Mouse (Mus musculus): ENCODE measurements around the gene Otoa. TPM values are rescaled to one million over a fixed set of nuclear protein-coding genes. Genes with fewer than 3 reads are reported as not detected.

Otoa gene
- polyA plus RNA-seq, 1 experiment, result 0.05 TPM

- Histone ChIP-seq H3K4me3 (ENCODE audit: extremely low read depth, insufficient read depth, insufficient read length) (no peak overlapping the region), H3K36me3 (ENCODE audit: control insufficient read depth, insufficient read depth, low read length) (no peaks in the 10 kb centered on the region), H3K27ac (ENCODE audit: insufficient read depth, low read length) (no peak overlapping the region), H3K4me1 (ENCODE audit: control insufficient read depth, insufficient read depth, insufficient read length) (no peaks in the 10 kb centered on the region), H3K27me3 (ENCODE audit: control insufficient read depth, insufficient read depth, low read length) (no peaks in the 10 kb centered on the region)
- 75% methylated on average over 5 of the region's 5 CpGs for WGBS
- DNase-seq (ENCODE audit: low read depth in 1 of 2, low spot score in 2 of 2), result no peak
- TF ChIP-seq CTCF (IDR thresholded peaks at IDR 0.05; ENCODE audit: extremely low read depth, insufficient read depth, insufficient read length, insufficient replicate concordance) (no peak), POLR2A (IDR thresholded peaks at IDR 0.05; ENCODE audit: low read depth, low read length) (no peak)
Observed at GRCm38 (mm10) chr7:121088745-121089144, 7.3 kb downstream of the Otoa start.

GRCm38 (mm10) chr7:121090748-121091147 is 9.3 kb downstream of the Otoa start:
- H3K4me3 ChIP-seq (ENCODE audit: extremely low read depth, insufficient read depth, insufficient read length), result no peak overlapping the region
- DNase-seq (ENCODE audit: low read depth in 1 of 2, low spot score in 2 of 2), result no peak
- H3K27ac ChIP-seq (ENCODE audit: insufficient read depth, low read length), result no peak overlapping the region
- H3K27me3 ChIP-seq (ENCODE audit: control insufficient read depth, insufficient read depth, low read length), result no peaks in the 10 kb centered on the region
- no peaks in the 10 kb centered on the region for H3K36me3 ChIP-seq (ENCODE audit: control insufficient read depth, insufficient read depth, low read length)
- TF ChIP-seq POLR2A (IDR thresholded peaks at IDR 0.05; ENCODE audit: low read depth, low read length) (no peak), CTCF (IDR thresholded peaks at IDR 0.05; ENCODE audit: extremely low read depth, insufficient read depth, insufficient read length, insufficient replicate concordance) (no peak)
- H3K4me1 ChIP-seq (ENCODE audit: control insufficient read depth, insufficient read depth, insufficient read length), result no peaks in the 10 kb centered on the region
- 78% methylated on average over 7 of the region's 7 CpGs for WGBS

GRCm38 (mm10) chr7:121093026-121093425 is 11.6 kb downstream of the Otoa start:
- H3K36me3 ChIP-seq (ENCODE audit: control insufficient read depth, insufficient read depth, low read length), result no peaks in the 10 kb centered on the region
- WGBS, result 80% methylated on average over 4 of the region's 4 CpGs
- no peak for DNase-seq (ENCODE audit: low read depth in 1 of 2, low spot score in 2 of 2)
- H3K4me3 ChIP-seq (ENCODE audit: extremely low read depth, insufficient read depth, insufficient read length), result no peak overlapping the region
- H3K4me1 ChIP-seq (ENCODE audit: control insufficient read depth, insufficient read depth, insufficient read length), result no peaks in the 10 kb centered on the region
- no peaks in the 10 kb centered on the region for H3K27me3 ChIP-seq (ENCODE audit: control insufficient read depth, insufficient read depth, low read length)
- no peak for TF ChIP-seq POLR2A (IDR thresholded peaks at IDR 0.05; ENCODE audit: low read depth, low read length)
- no peak for TF ChIP-seq CTCF (IDR thresholded peaks at IDR 0.05; ENCODE audit: extremely low read depth, insufficient read depth, insufficient read length, insufficient replicate concordance)
- no peak overlapping the region for H3K27ac ChIP-seq (ENCODE audit: insufficient read depth, low read length)

- H3K27me3 ChIP-seq (ENCODE audit: control insufficient read depth, insufficient read depth, low read length), result no peaks in the 10 kb centered on the region
- 85% methylated on average over 9 of the region's 10 CpGs for WGBS
- H3K4me1 ChIP-seq (ENCODE audit: control insufficient read depth, insufficient read depth, insufficient read length), result no peaks in the 10 kb centered on the region
- H3K36me3 ChIP-seq (ENCODE audit: control insufficient read depth, insufficient read depth, low read length), result no peaks in the 10 kb centered on the region
- no peak overlapping the region for H3K27ac ChIP-seq (ENCODE audit: insufficient read depth, low read length)
- no peak overlapping the region for H3K4me3 ChIP-seq (ENCODE audit: extremely low read depth, insufficient read depth, insufficient read length)
- DNase-seq (ENCODE audit: low read depth in 1 of 2, low spot score in 2 of 2), result no peak
- no peak for TF ChIP-seq CTCF (IDR thresholded peaks at IDR 0.05; ENCODE audit: extremely low read depth, insufficient read depth, insufficient read length, insufficient replicate concordance)
- TF ChIP-seq POLR2A (IDR thresholded peaks at IDR 0.05; ENCODE audit: low read depth, low read length), result no peak
Observed at GRCm38 (mm10) chr7:121098614-121099389, 17.4 kb downstream of the Otoa start.

GRCm38 (mm10) chr7:121107851-121108250 is 26.4 kb downstream of the Otoa start:
- H3K4me3 ChIP-seq (ENCODE audit: extremely low read depth, insufficient read depth, insufficient read length), result no peak overlapping the region
- H3K36me3 ChIP-seq (ENCODE audit: control insufficient read depth, insufficient read depth, low read length), result no peaks in the 10 kb centered on the region
- H3K27ac ChIP-seq (ENCODE audit: insufficient read depth, low read length), result no peak overlapping the region
- no peak for TF ChIP-seq POLR2A (IDR thresholded peaks at IDR 0.05; ENCODE audit: low read depth, low read length)
- TF ChIP-seq CTCF (IDR thresholded peaks at IDR 0.05; ENCODE audit: extremely low read depth, insufficient read depth, insufficient read length, insufficient replicate concordance), result no peak
- H3K27me3 ChIP-seq (ENCODE audit: control insufficient read depth, insufficient read depth, low read length), result no peaks in the 10 kb centered on the region
- DNase-seq (ENCODE audit: low read depth in 1 of 2, low spot score in 2 of 2), result no peak
- WGBS, result 67% methylated on average over 3 of the region's 3 CpGs
- no peaks in the 10 kb centered on the region for H3K4me1 ChIP-seq (ENCODE audit: control insufficient read depth, insufficient read depth, insufficient read length)

- WGBS, result 34% methylated on average over 3 of the region's 3 CpGs
- H3K27ac ChIP-seq (ENCODE audit: insufficient read depth, low read length), result no peak overlapping the region
- TF ChIP-seq POLR2A (IDR thresholded peaks at IDR 0.05; ENCODE audit: low read depth, low read length), result no peak
- no peak for TF ChIP-seq CTCF (IDR thresholded peaks at IDR 0.05; ENCODE audit: extremely low read depth, insufficient read depth, insufficient read length, insufficient replicate concordance)
- no peaks in the 10 kb centered on the region for H3K27me3 ChIP-seq (ENCODE audit: control insufficient read depth, insufficient read depth, low read length)
- no peak for DNase-seq (ENCODE audit: low read depth in 1 of 2, low spot score in 2 of 2)
- no peaks in the 10 kb centered on the region for H3K36me3 ChIP-seq (ENCODE audit: control insufficient read depth, insufficient read depth, low read length)
- H3K4me3 ChIP-seq (ENCODE audit: extremely low read depth, insufficient read depth, insufficient read length), result no peak overlapping the region
- no peaks in the 10 kb centered on the region for H3K4me1 ChIP-seq (ENCODE audit: control insufficient read depth, insufficient read depth, insufficient read length)
Observed at GRCm38 (mm10) chr7:121111321-121111720, 29.9 kb downstream of the Otoa start.

- Histone ChIP-seq H3K27ac (ENCODE audit: insufficient read depth, low read length) (no peak overlapping the region), H3K36me3 (ENCODE audit: control insufficient read depth, insufficient read depth, low read length) (no peaks in the 10 kb centered on the region), H3K4me1 (ENCODE audit: control insufficient read depth, insufficient read depth, insufficient read length) (no peaks in the 10 kb centered on the region), H3K4me3 (ENCODE audit: extremely low read depth, insufficient read depth, insufficient read length) (no peak overlapping the region), H3K27me3 (ENCODE audit: control insufficient read depth, insufficient read depth, low read length) (no peaks in the 10 kb centered on the region)
- TF ChIP-seq CTCF (IDR thresholded peaks at IDR 0.05; ENCODE audit: extremely low read depth, insufficient read depth, insufficient read length, insufficient replicate concordance), result no peak
- no peak for TF ChIP-seq POLR2A (IDR thresholded peaks at IDR 0.05; ENCODE audit: low read depth, low read length)
- no peak for DNase-seq (ENCODE audit: low read depth in 1 of 2, low spot score in 2 of 2)
- 30% methylated on average over 3 of the region's 3 CpGs for WGBS
Observed at GRCm38 (mm10) chr7:121111762-121112161, 30.3 kb downstream of the Otoa start.

Measured in spleen, adult 2 months (tissue).